Mouse (Mus musculus) cerebellum, adult 2 months (tissue): ENCODE data around the gene Ncln.

ENCODE experiments used
- CTCF ChIP-seq: fragments of 200-500 bp; IDR thresholded peaks from 2 replicates; pipeline ENCODE4 v1.5.1; 2011; ENCODE audit warnings: low read depth, mild to moderate bottlenecking, control low read depth, low read length, moderate library complexity, borderline replicate concordance; ENCODE audit not compliant: insufficient read depth
- POLR2A ChIP-seq: fragments of 200-500 bp; IDR thresholded peaks from 2 replicates; pipeline ENCODE4 v1.6.1; 2011; ENCODE audit warnings: low read length, control low read depth, borderline replicate concordance; ENCODE audit not compliant: insufficient read depth

DNA sequence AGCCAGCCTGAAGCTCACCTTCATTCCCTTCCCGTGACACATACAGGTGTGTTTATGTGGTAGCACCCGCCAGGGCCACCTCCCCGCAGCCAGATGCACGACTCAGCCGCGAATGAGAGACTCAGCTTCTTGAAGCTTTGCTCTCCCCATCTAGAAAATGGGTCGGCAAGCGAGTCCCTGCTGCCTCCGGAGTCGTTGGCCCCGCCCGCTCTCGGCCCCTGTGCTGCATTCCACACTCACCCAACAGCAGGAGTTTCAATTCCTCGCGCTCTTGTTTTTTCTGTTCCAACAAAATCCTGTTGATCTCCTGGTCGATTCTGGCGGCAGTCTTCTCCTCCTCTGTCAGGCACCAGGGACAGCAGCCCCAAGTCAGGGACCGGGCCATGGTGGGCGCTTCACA lies 27.4 kb upstream of the Ncln start:
- TF ChIP-seq CTCF (no peak), POLR2A (no peak)
